In the genomic region with DNA sequence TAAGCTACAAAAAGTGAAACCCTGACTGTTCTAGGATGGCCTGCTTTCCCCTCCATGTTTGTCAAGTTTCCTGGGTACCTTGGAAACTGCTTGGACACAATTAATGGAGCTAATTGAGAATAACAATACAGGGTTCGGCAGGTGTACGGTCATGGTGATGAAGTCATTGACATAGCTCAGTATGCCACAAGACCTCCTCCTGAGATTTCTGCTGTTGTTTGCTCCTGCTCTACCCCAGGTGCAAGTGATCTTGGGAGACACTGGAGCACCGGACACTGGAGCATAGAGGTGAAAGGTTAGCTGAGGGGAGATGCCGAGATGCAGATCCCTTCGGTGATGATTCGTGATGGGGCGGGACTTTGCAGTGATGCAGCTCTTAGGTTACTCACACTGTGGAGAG, we compare ENCODE assay signal across 22 mouse cellular contexts. TPM values are rescaled to one million over a fixed set of nuclear protein-coding genes. Genes with fewer than 3 reads are reported as not detected.
"Had no signal": no experiment of that assay in that cellular context is flagged by ENCODE, and none has a peak within 500 bp of the region (broad histone marks: within the 10 kb centered on the region; RNA-seq: fewer than 3 reads in every experiment).

No protein-coding gene starts in this region.

- H3K4me3 ChIP-seq: kidney, embryonic 15.5 days; left cerebral cortex, adult 2 months; liver, embryonic 13.5 days; stomach, embryonic 15.5 days had no signal

- H3K9me3 ChIP-seq: kidney, embryonic 15.5 days; liver, embryonic 13.5 days; stomach, embryonic 15.5 days had no signal

- DNase-seq: kidney, adult 8-10 months; kidney, postnatal 10 days; kidney, postnatal 36 days; layer of hippocampus, postnatal 36 days; liver, embryonic 13.5 days; lung, adult 2 months; lung, postnatal 14 days; lung, postnatal 4 days; midbrain, embryonic 14.5 days; right cerebral cortex, postnatal 25 days; spleen, adult 18-20 months; thymus, postnatal 25 days had no signal

- H3K9ac ChIP-seq: kidney, embryonic 15.5 days; liver, embryonic 13.5 days; stomach, embryonic 15.5 days had no signal

- H3K36me3 ChIP-seq: kidney, embryonic 15.5 days; liver, embryonic 13.5 days; stomach, embryonic 15.5 days had no signal

- H3K27me3 ChIP-seq: kidney, embryonic 15.5 days; liver, embryonic 13.5 days; stomach, embryonic 15.5 days had no signal

- H3K27ac ChIP-seq: kidney, embryonic 15.5 days; left cerebral cortex, adult 2 months; liver, embryonic 13.5 days; stomach, embryonic 15.5 days had no signal

- H3K4me1 ChIP-seq: kidney, embryonic 15.5 days; liver, embryonic 13.5 days; stomach, embryonic 15.5 days had no signal

RNA-seq across cellular contexts. Expression of a gene that starts 18.2 kb away (rescaled TPM):
- total RNA-seq: layer of hippocampus, adult 8-10 months; layer of hippocampus, postnatal 10 days; layer of hippocampus, postnatal 36 days; left cerebral cortex, adult 2 months; left cerebral cortex, postnatal 36 days; liver, adult 2 months; megakaryocyte-erythroid progenitor cell, adult 5-6 weeks; midbrain, postnatal 0 days had no signal
- polyA plus RNA-seq: liver, adult 2 months; liver, embryonic 16.5 days had no signal
